Mouse (Mus musculus): Measurements from ENCODE around the gene 2610028H24Rik.

The 2610028H24Rik gene

GRCm38 (mm10) chr10:76488265-76488664 is 39.4 kb downstream of the 2610028H24Rik start:
- DNase-seq (ENCODE audit: low read depth, low spot score), result no peak

GRCm38 (mm10) chr10:76489205-76489604 is 40.3 kb downstream of the 2610028H24Rik start:
- no peak for DNase-seq (ENCODE audit: low read depth, low spot score)

DNA sequence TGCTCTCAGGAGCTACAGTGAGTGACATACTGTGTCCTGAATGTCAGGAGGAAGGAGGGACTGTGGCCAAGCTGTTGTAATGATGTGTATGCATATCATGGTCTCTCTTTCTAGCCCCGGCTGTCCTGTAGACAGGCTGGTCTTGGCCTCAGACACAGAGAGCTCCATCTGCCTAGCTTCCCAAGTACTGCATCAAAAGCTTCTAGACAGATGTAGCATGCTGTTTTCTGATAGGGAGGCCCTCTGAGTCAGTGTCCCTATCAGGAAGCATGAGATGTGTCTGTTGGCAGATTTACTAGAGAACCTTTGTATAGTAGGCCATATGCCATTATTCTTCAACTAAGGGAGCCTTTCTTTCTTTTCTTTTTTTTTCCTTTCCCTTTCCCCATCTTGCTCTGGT is 44.6 kb downstream of the 2610028H24Rik start:
- no peak for DNase-seq (ENCODE audit: low read depth, low spot score)

DNA sequence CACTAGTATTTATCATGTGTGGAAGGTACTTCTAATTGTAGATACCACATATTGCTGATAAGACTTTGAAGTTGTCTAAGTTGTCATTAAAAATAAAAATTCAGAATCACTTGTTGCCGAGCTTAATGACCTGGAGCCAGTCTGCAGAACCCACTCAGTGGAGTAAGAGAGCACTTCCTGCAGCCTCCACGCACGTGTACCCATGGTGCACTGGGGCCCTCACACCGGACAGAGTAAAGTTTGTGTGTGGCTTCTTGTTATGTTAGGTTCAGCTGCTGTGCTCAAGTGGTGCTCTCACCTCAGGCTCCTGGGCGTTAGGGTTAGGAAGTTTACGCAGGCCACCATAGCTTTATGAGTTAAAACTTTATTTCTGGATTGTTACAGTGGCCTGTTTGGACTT is 46.6 kb downstream of the 2610028H24Rik start:
- DNase-seq (ENCODE audit: low read depth, low spot score), result no peak

GRCm38 (mm10) chr10:76496366-76496765 is 47.5 kb downstream of the 2610028H24Rik start:
- DNase-seq (ENCODE audit: low read depth, low spot score), result no peak

DNA sequence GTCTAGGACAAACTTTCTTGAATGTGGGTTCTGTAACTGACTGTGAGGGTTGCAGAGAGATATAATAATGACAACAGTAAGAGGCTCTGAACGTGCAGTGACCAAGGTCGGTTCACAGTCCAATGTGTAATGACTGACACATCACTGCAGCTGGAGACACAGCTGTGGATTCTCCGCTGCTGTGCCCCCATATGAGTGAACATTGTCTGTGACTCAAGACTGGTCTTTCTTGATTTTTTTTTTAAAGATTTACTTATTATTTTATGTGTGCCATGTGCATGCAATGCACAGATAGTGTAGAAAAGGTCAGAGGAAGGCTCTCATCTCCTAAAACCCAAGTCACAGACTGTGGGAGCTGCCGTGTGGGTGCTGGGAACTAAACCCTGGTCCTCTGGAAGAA is 48.6 kb downstream of the 2610028H24Rik start:
- DNase-seq (ENCODE audit: low read depth, low spot score), result no peak

- DNase-seq (ENCODE audit: low read depth, low spot score), result no peak
Measured at GRCm38 (mm10) chr10:76504271-76504943, 55.5 kb downstream of the 2610028H24Rik start.

DNA sequence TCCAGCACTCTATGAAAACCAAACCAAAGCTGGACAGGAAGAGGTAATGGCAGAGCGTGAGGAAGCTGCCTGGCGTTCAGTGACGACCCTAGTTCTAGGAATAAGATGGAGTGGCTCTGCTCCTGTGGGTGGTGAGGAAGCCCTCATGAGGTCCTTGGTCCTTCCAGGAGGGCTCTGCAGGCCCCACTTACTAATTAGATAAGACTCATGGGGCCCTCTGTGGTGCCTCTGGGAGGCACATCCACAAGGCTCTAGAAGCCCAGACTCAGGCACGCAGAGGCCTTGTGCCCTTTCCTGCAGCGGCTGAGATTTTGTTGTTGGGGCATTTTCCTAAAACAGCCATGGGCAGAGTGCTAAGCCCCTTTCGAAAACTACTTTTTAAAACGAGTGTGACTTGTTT is 57.0 kb downstream of the 2610028H24Rik start:
- DNase-seq (ENCODE audit: low read depth, low spot score), result no peak
